Mouse (Mus musculus) hindbrain, postnatal 0 days (tissue): ENCODE data around the gene Fbxo39. TPM values are rescaled to one million over a fixed set of nuclear protein-coding genes. Genes with fewer than 3 reads are reported as not detected.

Experiments used
- ATAC-seq: fragments of 200-750 bp; cut with Nextera tagmentation; 2 replicates; pipeline ENCODE4 v1.8.0; 2017; ENCODE audit warnings: mild to moderate bottlenecking, moderate TSS enrichment, moderate library complexity
- DNase-seq: peaks from one replicate; pipeline ENCODE4 v3.0.0-alpha.2; 2015; ENCODE audit warnings: low spot score
- H3K27ac ChIP-seq: fragments of 300-500 bp; sonication (generic); 2 replicates; pipeline ENCODE4 v1.5.1; 2014; ENCODE audit warnings: mild to moderate bottlenecking
- H3K27me3 ChIP-seq: fragments of 300-500 bp; sonication (generic); 2 replicates; pipeline ENCODE4 v1.6.1; 2014; ENCODE audit warnings: low read length, mixed read lengths; ENCODE audit not compliant: insufficient read depth
- H3K36me3 ChIP-seq: fragments of 300-500 bp; sonication (generic); 2 replicates; pipeline ENCODE4 v1.6.1; 2014; ENCODE audit warnings: low read length, mixed read lengths; ENCODE audit not compliant: insufficient read depth
- H3K4me1 ChIP-seq: fragments of 300-500 bp; sonication (generic); 2 replicates; pipeline ENCODE4 v1.6.1; 2014; ENCODE audit warnings: antibody characterized with exemption, low read length, mixed read lengths; ENCODE audit not compliant: insufficient read depth
- H3K4me2 ChIP-seq: fragments of 300-500 bp; sonication (generic); 2 replicates; pipeline ENCODE4 v1.6.1; 2014; ENCODE audit warnings: low read depth, mild to moderate bottlenecking, low read length, moderate library complexity, mixed read lengths
- H3K4me3 ChIP-seq: fragments of 300-500 bp; sonication (generic); 2 replicates; pipeline ENCODE4 v1.5.1; 2014; ENCODE audit warnings: low read length
- H3K9ac ChIP-seq: fragments of 300-500 bp; sonication (generic); replicated peaks from 2 replicates; pipeline ENCODE4 v1.6.1; 2014; ENCODE audit warnings: mild to moderate bottlenecking, low read length, moderate library complexity, mixed read lengths
- H3K9me3 ChIP-seq: fragments of 300-500 bp; sonication (generic); 2 replicates; pipeline ENCODE4 v1.6.1; 2016; ENCODE audit warnings: low read length, mixed read lengths
- CTCF ChIP-seq: IDR thresholded peaks from 2 replicates; pipeline ENCODE4 v1.5.1; 2016; ENCODE audit warnings: antibody characterized with exemption, control low read depth, low read depth
- WGBS: fragments of 180-500 bp; shearing (Covaris S2); extraction: QIAGEN DNeasy Blood & Tissue Kit; methylation state at CpG from one replicate; pipeline ENCODE4 v1.1.7; 2014; 5-methylcytosine and 5-hydroxymethylcytosine counted together
- polyA plus RNA-seq: library from polyadenylated mRNA; unstranded; fragments of >200 nt; fragmentation: Nextera tagmentation; extraction: Ambion mirVana; gene quantifications from 2 replicates; pipeline ENCODE4 v1.2.1, GENCODE M21; 2015
- total RNA-seq: library from RNA; depleted of rRNA; stranded (reverse); fragments of >200 nt; gene quantifications from 2 replicates; pipeline ENCODE4 v1.2.3, GENCODE M21; 2014

Fbxo39 gene
- total and polyA plus RNA-seq, 2 experiments from 2014 or later: 0.42 TPM; not detected in 1

- Histone ChIP-seq H3K27me3 (no peaks in the 10 kb centered on the region), H3K9me3 (no peaks in the 10 kb centered on the region), H3K9ac (no peak overlapping the region), H3K36me3 (no peaks in the 10 kb centered on the region), H3K4me2 (no peak overlapping the region), H3K4me3 (no peak overlapping the region), H3K27ac (no peak overlapping the region), H3K4me1 (no peaks in the 10 kb centered on the region)
- ATAC-seq (no peak), DNase-seq (no peak)
- 87% methylated on average over 5 of the region's 5 CpGs for WGBS
- TF ChIP-seq CTCF: no peak
Observed at GRCm38 (mm10) chr11:72281143-72281851, 32.9 kb upstream of the Fbxo39 start.

- no peaks in the 10 kb centered on the region for H3K4me1 ChIP-seq
- H3K36me3 ChIP-seq: no peaks in the 10 kb centered on the region
- TF ChIP-seq CTCF: no peak
- H3K9ac ChIP-seq: no peak overlapping the region
- no peaks in the 10 kb centered on the region for H3K9me3 ChIP-seq
- no peak overlapping the region for H3K27ac ChIP-seq
- DNase-seq (no peak), ATAC-seq (no peak)
- WGBS: 41% methylated on average over 5 of the region's 5 CpGs
- no peaks in the 10 kb centered on the region for H3K27me3 ChIP-seq
- no peak overlapping the region for H3K4me3 ChIP-seq
- no peak overlapping the region for H3K4me2 ChIP-seq
Observed at GRCm38 (mm10) chr11:72281852-72282400, 32.3 kb upstream of the Fbxo39 start.

DNA sequence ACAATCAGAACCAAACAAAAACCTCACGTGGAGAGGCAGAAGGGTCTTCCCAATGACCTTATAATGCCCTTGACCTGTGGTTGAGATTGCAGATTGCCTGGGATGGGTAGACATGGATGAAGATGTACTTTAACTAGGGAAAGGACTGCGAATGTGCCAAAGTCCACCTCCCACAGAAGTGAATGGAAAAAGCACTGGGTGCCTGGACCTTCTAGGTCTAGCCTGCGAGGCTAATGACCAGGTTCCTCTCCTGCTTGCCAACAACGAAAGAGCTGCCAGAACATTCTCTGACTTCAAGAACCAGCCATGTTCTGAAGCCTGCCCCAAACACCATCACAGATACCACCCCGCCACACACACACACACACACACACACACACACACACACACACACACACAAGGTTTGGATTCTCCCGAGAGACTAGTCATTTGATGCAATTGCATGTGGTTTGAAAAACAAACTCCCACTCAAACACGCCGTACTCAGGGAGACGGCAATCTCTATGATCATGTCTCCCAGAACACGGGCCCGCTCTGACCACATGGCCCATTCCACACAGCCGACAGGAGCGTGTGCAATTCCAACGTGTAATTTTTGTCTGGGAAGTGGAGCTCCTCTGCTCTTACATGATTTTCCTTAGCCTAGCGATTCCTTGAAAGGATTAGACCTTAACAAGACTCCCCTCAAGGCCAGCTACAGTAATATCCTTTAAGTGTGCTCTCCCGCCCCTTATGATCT is 30.6 kb upstream of the Fbxo39 start:
- DNase-seq (no peak), ATAC-seq (no peak)
- no peaks in the 10 kb centered on the region for H3K36me3 ChIP-seq
- H3K4me3 ChIP-seq: no peak overlapping the region
- no peak for TF ChIP-seq CTCF
- H3K4me2 ChIP-seq: no peak overlapping the region
- H3K9me3 ChIP-seq: no peaks in the 10 kb centered on the region
- H3K27me3 ChIP-seq: no peaks in the 10 kb centered on the region
- 91% methylated on average over 16 of the region's 16 CpGs for WGBS
- no peak overlapping the region for H3K9ac ChIP-seq
- no peaks in the 10 kb centered on the region for H3K4me1 ChIP-seq
- no peak overlapping the region for H3K27ac ChIP-seq

GRCm38 (mm10) chr11:72284532-72285182 is 29.6 kb upstream of the Fbxo39 start:
- no peak for TF ChIP-seq CTCF
- Histone ChIP-seq H3K9me3 (no peaks in the 10 kb centered on the region), H3K9ac (no peak overlapping the region), H3K4me2 (no peak overlapping the region), H3K27ac (no peak overlapping the region), H3K27me3 (no peaks in the 10 kb centered on the region), H3K36me3 (no peaks in the 10 kb centered on the region), H3K4me3 (no peak overlapping the region), H3K4me1 (no peaks in the 10 kb centered on the region)
- ATAC-seq (no peak), DNase-seq (no peak)
- WGBS: 85% methylated on average over 14 of the region's 14 CpGs

DNA sequence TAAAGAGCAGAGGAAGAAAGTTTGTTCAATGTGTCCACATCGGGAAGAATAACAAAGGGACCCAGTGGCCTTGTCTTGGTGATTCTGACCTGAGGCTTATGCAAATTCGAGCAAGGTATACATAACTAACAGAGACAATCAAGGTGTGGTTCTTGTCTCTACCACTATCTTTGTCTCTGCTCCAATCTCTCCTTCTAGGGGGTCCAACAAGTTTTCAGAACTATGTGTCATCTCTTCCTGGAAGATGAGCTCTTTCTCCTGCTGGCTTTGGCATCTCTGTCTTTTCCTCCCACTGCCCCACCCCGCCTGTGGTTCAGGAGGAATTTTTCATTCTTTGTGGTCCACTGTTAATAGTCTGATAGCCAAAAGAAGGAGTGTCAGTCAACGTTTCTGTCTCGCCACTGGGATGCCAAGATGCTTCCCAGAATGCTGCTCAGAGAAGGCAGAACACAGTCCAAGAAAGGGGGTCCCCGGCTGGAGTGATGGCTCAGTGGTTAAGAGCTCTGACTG is 28.2 kb upstream of the Fbxo39 start:
- Histone ChIP-seq H3K4me2 (no peak overlapping the region), H3K36me3 (no peaks in the 10 kb centered on the region), H3K27me3 (no peaks in the 10 kb centered on the region), H3K9me3 (no peaks in the 10 kb centered on the region), H3K4me1 (no peaks in the 10 kb centered on the region), H3K27ac (no peak overlapping the region), H3K4me3 (no peak overlapping the region), H3K9ac (no peak overlapping the region)
- 76% methylated on average over 6 of the region's 6 CpGs for WGBS
- ATAC-seq (no peak), DNase-seq (no peak)
- no peak for TF ChIP-seq CTCF

GRCm38 (mm10) chr11:72286651-72287050 is 27.6 kb upstream of the Fbxo39 start:
- no peaks in the 10 kb centered on the region for H3K9me3 ChIP-seq
- no peak overlapping the region for H3K27ac ChIP-seq
- no peak overlapping the region for H3K9ac ChIP-seq
- ATAC-seq (no peak), DNase-seq (no peak)
- H3K4me2 ChIP-seq: no peak overlapping the region
- no peaks in the 10 kb centered on the region for H3K36me3 ChIP-seq
- WGBS: 87% methylated on average over 3 of the region's 3 CpGs
- H3K4me3 ChIP-seq: no peak overlapping the region
- H3K4me1 ChIP-seq: no peaks in the 10 kb centered on the region
- H3K27me3 ChIP-seq: no peaks in the 10 kb centered on the region
- TF ChIP-seq CTCF: no peak
